ENCODE assay signal across 18 mouse cellular contexts in the genomic region with DNA sequence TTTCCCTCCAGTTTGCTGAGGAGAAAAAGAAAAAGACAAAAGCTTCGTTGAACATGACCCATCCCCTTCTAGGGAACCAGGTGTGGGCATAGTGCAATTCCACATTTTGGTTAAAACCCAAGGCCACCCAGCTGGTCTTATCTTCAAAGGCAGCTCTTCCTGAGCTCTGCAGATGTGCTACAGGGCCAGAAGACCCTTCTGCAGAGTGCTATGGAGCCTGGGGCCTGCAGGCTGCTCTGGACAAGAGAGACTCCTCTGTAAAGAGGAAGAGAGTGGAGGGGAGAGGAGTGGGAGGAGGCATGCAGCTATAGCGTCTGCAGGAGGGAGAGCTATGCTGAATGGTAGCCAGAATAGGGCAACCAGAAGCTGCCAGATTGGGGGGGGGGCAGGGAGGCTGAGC. TPM values are rescaled to one million over a fixed set of nuclear protein-coding genes. Genes with fewer than 3 reads are reported as not detected.
"Had no signal": no experiment of that assay in that cellular context is flagged by ENCODE, and none has a peak within 500 bp of the region (broad histone marks: within the 10 kb centered on the region; RNA-seq: fewer than 3 reads in every experiment).

No protein-coding gene starts in this region.

- ATAC-seq: midbrain, embryonic 16.5 days had no signal

- H3K9me3 ChIP-seq: midbrain, embryonic 10.5 days; midbrain, embryonic 12.5 days; neural tube, embryonic 13.5 days; neural tube, embryonic 15.5 days had no signal

- DNase-seq: lung, adult 18-20 months; lung, embryonic 14.5 days; lung, postnatal 10 days; lung, postnatal 4 days; midbrain, embryonic 14.5 days; right cerebral cortex, postnatal 14 days; spleen, adult 18-20 months; thymus, adult 18-20 months; thymus, postnatal 14 days; thymus, postnatal 36 days had no signal

- H3K4me3 ChIP-seq: midbrain, embryonic 10.5 days; midbrain, embryonic 12.5 days; myocyte; neural tube, embryonic 13.5 days; neural tube, embryonic 15.5 days had no signal

- H3K4me2 ChIP-seq: lung, embryonic 14.5 days; midbrain, embryonic 12.5 days; neural tube, embryonic 13.5 days; neural tube, embryonic 15.5 days had no signal

- H3K36me3 ChIP-seq: midbrain, embryonic 10.5 days; midbrain, embryonic 12.5 days; neural tube, embryonic 13.5 days; neural tube, embryonic 15.5 days had no signal

- H3K27ac ChIP-seq: midbrain, embryonic 10.5 days; midbrain, embryonic 12.5 days; neural tube, embryonic 13.5 days; neural tube, embryonic 15.5 days had no signal

- H3K9ac ChIP-seq: lung, embryonic 14.5 days; midbrain, embryonic 12.5 days; neural tube, embryonic 13.5 days; neural tube, embryonic 15.5 days had no signal

RNA-seq across cellular contexts. Expression of a gene that starts 4.8 kb away (rescaled TPM):
- total RNA-seq: megakaryocyte, adult 5-6 weeks; megakaryocyte-erythroid progenitor cell, adult 5-6 weeks had no signal
